Mouse (Mus musculus): ENCODE measurements around the gene Dtd1.

The Dtd1 gene

DNA sequence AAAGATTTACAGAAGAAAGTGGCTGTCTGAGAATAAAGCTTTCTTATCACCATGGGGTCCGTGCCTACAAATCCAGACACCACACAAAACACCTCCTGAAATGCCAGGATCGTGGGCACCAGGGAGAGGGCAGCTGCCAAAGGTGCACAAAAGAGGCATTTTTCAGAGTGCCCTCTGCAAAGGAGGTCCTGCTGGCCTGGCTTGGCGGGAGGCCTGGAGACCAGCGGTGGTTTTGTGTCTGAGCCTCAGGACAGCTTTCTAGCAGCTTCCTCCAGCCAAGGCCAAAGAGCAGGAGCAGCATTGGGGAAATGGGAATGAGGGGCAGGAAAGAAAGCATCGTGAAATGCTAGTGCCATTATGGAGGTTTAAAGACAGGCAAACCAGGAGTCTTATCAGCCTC, 118.6 kb downstream of the Dtd1 start:
- DNase-seq = peak; percentile 17

DNA sequence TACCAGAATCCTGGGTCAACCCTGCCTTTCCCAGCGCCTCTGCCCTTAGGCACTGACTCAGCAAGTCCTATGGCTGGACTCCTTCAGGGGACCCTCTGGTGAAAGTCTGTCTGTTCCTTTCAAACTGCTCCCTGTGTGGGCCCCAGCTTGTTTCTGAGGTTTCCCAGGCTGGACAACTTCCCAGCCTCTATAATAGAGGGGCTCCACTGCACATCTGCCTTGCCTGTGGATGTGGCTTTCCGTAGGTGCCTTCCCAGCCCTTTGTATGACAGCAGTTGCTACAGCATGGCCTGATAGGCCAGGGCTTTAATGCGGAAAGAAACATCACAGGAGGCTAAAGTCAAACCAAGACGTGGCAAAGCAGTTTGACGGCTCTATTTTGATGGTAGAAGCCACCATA, 119.6 kb downstream of the Dtd1 start:
- no peak for DNase-seq

DNA sequence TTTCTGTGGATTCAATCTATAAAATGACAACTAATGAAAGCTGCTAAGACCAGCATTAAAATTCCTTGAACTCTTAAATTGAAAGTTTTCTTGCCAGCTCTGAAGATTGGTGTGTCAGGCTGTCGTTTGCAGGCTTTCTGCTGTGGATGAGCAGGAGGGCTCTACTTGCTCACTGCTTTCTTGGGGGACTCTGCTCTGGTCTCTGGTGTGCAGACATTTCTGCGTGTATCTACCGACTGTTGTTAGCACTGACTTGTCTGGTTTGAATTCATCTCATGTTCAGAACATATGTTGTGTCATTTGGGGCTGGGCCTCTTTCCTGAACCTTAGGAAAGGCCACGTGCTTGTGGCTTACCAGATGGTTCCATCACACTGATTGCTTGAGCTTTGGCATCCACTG, 120.0 kb downstream of the Dtd1 start:
- DNase-seq = no peak

DNA sequence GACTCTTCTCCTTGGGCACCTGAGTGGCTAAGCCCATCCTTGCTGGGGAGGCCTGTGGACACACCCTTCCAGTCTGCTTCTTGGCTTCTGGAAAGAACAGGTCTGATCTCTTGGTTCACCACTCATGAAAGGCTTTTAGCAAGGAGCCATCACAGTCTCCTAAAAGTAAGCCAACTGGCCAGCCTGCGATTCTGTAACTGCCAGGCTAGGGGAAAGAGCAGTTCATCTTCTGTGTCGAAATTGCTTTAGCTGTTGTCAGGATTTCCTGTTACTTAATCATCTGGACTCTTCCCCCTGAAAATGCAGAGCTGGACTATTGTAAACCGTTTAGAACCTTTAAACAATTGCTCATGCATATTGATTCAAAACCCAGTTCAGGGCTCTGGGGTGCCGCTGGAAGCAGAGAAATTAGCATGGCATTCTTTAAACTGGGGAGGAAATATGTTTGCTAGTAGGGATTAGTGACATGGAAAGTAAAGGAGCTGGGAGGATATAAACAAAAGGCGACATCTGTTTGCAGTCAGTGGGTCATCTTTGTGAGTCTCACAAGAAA, 120.8 kb downstream of the Dtd1 start:
- DNase-seq = no peak

DNA sequence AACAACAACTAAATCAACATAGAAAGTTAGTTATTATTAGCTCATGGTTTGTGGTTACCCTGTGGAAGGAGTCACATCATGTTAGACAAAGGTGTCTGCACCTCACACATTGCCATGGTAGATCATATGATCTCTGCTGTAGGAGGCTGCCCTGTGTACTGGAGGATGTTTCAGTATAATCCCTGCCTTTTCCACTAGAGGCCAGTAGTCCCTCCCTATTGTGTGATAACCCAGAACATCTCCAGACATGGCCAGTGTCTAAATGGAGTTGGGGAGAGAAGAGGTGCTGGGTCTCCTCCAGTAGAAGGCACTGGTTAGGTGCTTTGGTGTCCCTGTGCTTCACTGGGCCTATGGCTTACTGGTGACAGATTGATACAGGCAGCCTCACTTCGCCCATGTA, 125.0 kb downstream of the Dtd1 start:
- no peak for DNase-seq

DNA sequence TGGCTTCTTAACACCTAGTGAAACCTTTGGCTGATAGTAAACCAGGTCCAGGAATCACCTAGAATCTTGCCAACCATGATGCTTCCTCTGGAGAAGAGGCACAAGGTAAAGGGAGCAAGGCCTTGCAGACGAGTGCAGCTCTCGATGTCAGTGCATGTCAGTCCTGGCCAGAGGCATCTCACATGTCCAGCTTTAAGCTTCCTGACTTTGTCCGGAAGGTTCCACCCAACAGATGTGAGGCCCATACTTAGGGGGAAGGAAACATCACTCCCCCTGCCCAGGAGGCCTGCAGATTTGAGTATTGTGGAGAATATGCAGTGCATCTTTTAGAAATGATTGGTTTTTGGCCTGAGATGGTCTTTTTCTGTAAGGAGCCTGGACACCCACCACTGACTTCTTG, 127.4 kb downstream of the Dtd1 start:
- no peak for DNase-seq

DNA sequence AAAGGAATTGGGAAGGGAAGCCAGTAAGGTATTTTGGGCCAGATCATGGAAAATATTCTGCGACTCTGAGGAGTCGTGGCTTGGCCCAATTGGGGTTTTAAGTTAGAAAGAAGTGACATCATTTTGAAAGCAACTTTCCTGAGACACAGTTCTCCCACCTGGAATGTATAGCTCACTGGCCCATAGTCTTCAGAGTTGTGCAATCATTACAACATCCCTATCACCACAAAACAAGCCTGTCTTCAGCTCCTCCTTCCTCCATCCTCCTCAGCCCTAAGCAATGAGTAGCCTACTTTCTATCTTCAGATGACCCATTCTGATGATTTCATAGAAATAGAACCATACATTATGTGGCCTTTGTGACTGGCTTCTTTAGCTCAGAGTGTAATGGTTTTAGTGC, 130.1 kb downstream of the Dtd1 start:
- DNase-seq = no peak

DNA sequence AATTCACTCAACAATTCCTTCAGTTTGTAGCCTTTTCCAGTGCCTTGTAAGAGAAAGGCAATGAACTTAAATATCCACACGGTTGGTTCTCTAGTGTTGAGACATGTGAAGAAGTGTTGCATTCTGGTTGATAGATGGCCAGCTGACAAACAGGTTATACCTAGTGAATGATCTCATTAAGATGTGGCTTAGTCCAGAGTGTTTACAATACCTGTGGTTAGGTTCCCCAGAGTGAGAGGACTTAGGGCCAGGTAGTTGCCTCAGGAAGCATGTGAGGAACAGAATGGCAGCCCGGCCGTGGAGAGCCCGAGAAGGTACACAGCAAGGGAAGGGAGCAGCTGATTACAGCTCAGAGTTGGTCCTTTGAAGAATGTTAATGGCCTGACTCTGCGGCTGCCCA, 138.5 kb downstream of the Dtd1 start:
- DNase-seq = no peak

DNA sequence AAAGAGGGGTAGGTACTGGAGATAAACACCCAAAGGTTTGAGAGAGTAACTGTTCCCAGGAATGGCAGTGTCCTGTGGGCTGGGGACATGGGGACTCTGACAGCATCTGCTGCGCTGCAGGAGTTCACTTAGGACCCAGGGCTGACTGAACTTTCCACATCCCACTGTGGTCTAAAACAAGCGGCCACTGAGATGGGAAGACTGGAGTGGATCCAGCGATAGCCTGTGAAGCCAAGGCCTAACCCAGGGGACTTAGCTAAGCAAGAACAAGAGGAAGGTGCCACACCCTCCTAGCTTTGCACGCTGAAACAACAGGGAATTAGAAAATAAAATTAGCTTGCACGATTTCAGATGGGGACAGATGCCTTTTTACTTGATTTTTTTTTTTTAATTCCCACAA, 138.9 kb downstream of the Dtd1 start:
- DNase-seq = no peak

DNA sequence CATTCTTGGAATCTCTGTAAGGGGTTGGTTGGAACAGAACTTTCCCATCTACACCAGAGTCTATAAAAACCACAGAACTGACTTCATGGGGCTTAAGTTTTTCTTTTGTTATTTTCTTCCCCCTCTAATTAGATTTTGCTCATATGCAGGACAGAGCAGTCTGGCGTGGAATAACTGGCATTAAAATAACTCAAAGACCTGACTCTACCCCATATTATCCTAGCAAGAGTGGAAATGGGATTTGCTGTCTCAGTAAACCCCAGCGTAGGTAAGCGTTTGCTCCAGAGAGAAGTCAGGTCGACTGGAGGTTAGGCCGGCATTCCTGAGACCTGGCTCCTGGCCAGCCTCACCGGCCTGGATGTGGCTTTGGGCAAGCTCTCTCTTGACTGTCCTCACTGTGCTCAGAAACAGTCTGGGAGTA, 140.9 kb downstream of the Dtd1 start:
- DNase-seq = no peak

DNA sequence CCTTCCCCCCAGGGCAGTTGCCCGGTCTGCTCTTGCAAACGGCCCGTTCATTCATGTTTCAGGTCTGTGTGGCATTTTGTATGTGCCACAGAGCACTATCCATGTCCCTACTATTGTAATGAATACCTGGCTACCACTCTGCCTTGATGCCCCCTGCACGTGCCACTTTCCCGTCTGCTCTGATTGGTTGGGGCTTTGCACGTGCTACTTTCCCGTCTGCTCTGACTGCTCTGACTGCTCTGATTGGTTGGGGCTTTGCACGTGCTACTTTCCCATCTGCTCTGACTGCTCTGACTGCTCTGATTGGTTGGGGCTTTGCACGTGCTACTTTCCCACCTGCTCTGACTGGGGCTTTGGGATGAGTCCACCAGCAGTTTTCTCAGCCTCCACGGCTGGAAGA, 142.3 kb downstream of the Dtd1 start:
- no peak for DNase-seq

DNA sequence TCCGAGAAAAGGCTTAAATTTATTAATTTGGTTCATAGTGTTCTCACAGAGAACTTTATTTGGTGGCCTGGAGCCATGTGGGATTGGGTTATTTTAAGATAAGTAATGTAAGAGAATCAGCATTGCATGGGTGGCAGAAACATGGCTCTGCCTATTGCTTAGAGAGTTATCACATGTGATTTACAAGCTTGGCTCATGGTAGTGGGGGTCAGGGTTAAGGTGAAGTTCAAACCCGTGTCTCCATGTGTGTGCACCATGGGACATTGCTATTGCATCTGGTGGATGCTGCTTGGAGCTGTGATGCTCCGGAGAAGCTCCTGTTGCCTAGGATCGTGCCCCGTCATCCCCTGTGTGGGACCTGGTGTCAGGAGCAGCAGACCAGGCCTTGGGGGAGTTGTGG, 143.6 kb downstream of the Dtd1 start:
- no peak for DNase-seq

DNA sequence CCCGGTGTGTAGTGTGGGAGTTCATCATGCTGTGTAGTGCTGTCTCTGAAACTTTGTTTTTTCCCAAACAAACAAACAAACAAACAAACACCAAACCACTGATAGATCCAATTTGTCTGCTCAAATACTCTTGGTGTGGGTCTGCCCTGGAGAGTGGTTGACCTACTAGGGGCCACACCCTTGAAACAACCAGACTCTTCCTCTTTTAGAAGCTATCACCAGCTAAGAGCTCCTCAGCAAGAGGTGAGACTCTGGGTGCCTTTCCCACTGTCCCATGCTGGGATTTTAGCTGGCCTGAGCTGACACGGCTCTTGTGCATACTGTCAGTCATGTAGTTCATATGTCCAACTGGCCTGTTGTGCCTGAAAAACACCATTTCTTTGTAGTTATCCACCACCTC, 145.6 kb downstream of the Dtd1 start:
- DNase-seq = no peak

DNA sequence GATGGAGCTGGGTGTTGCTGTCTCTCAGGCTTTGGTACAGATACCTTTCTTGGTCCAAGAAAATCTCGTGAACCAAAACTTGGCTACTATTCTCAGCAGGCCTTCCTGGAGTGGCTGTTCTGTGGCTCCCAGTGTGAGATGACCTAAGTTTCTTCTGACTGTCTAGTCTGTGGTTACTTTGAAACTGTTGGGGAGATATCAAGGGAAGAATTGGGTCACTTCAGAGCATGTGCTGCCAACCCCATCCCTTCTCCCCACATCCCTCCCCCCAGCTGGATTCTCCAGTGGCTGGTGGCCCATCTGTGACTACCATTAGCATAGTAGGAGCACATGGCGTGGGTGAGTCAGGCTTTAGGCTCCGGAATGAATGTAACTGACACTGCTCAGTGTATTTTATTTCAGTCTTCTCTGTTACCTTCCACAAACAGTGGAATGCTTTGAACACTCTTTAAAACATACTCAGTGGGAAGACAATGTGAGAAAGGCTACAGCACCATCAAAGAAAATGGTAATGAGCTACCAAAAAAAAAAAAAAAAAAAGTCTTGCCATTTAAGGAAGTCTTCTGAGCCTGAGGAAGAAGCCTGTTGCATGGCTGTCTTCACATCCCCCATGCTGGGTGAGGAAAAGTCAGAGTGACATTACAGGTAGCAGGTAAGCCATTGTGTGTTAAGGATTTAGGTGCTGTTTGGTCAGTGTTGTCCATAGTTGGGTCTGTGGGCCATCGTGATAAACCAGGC, 146.5 kb downstream of the Dtd1 start:
- no peak for DNase-seq

DNA sequence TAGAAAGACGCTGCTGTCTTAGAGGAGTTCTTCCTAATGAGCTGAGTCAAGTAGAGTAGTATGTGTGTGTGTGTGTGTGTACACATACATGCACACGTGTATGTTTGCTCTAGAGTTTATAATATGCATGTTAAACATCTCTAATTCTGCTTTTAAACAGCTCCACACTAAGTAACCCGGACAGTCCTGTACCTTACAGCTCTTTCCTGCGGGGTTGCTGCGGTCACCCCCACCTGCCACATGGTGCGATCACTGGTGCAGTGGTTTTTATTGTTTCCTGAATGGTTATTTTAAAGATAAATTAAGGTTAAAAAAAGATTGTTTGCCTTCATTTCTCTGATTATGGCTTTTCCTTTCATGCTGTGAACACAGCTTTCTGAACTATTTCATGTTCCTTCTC, 153.9 kb downstream of the Dtd1 start:
- DNase-seq = no peak

DNA sequence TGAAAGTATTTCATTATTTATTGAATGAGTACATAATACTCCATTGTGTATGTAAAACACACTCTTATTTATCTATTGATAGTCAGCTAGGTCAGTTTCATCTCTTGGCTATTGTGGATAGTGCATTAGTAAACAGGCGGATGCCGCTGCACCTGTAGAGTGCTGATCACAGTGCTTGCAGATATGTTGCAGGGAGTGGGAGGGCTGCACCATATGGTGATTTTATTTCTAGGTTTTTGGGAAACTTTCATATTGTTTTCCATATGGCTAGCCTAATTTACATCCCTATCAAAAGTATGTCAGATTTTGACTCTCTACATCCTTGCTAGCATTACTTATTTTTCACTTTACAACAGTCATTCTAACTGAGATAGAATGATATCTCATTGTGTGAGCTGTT, 155.3 kb downstream of the Dtd1 start:
- DNase-seq = no peak

DNA sequence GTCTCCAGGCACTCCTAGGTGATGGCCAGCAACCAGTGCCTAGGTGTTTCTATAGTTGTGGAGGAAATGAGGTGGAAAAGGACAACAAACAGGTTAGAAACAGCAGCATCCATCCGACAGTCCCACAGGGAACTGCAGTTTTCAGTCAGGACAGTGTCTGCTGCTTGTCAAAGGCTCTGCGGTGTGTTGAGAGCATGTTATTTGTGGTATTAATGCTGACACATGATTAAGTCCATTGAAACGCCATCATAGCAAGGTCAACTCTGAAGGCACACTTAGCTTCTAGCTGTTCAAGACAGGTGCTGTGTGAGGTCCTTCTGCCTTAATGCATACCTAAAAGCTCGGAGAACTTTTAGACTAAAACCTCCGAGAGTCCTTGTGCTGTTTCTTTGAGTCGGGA, 161.0 kb downstream of the Dtd1 start:
- DNase-seq = no peak

DNA sequence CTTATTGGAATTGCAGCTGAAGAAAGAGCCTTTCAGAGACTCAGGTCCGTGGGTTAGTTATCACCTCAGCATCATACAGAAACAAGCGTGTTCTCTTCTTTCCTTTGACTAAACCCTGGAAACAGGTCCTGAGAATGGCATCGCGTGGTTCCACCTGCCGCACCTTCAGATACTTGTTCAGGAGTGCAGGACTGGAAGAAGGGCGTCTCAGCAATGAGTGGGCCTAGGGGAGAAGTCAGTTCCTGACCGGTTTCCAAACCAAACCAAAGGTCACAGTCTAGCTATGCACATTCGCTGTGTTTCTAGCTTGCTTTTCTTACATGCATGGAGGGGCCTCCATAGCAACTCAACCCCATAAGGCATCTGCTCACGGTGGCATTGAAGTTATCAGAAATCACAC, 164.0 kb downstream of the Dtd1 start:
- DNase-seq = no peak

DNA sequence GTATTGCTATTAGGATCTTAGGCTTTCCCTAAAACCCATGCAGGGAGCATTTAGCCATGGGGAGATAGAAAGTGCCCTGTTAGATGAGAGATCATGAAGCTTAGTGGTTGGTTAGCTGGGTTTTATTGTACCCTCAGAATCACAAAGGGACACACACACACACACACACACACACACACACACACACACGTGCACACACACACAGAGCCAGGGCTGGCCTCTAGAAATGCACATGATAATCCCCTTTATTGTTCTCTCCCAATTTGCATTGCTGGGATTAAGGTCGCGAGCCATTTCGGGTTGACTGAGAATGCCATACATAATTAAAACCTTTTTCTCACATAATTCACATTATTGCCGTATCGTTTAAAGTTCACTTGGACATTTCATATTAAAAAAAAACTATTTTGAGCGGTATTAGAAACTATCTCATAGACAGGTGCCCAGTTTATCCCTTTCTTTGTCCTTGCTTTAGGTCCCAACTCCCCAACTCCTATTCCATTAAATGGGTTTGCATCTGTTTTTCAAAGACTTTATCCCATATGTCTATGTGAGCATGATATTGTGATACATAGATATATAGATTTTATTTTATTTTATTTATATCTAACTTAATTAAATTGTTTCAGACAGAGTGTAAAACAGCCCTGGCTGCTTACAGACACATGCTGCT, 164.6 kb downstream of the Dtd1 start:
- DNase-seq = no peak

DNA sequence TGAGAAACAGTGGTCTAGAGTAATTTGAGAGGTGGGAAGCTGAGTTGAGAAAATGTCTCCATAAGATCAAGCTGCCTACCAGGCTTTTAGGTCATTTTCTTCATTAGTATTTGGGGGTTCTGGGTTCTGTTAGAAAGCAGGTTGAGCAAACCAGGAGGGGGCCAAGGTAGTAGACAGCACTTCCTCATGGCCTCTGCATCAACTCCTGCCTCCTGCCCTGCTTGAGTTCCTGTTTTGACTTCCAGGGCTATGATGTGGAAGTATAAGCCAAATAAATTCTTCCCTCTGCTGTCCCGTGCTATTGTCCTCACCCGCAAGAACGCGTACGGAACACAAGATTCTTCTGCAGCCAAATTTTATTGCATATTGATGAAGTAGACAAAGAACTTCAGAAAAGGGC, 165.5 kb downstream of the Dtd1 start:
- DNase-seq = no peak

DNA sequence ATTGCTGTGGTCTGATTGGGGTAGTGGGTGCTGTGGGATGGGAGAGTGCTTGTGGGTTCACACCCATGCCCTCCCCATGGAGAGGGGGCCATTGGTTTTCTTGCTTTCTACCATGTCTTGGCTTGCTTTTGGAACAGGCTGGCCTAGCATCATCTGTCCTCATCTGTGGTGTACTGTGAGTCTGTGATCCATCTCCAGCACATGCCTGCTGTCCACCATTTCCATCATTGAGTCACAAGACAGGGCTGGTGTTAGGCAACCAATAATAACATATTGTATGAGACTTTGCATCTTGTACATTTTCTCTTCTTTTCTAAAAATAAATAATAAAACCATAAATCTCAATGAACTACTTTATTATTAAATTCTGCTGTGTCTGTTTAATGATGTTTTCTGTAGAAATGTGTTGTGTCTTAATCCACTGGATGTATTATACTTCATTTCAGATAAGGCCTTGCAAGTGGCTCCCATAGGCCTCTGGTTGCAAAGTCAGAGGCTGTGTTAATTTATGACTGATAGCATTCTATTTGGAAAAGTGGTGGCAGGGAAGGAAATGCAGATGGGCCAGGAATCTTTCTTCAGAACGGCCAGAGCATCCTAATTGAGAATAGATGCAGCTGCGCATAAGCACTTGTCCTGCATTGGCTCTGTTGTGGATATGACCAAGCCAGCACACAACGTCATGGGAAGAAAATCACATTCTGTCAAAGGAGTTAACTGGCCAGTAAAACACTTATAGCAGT, 168.8 kb downstream of the Dtd1 start:
- DNase-seq = no peak

DNA sequence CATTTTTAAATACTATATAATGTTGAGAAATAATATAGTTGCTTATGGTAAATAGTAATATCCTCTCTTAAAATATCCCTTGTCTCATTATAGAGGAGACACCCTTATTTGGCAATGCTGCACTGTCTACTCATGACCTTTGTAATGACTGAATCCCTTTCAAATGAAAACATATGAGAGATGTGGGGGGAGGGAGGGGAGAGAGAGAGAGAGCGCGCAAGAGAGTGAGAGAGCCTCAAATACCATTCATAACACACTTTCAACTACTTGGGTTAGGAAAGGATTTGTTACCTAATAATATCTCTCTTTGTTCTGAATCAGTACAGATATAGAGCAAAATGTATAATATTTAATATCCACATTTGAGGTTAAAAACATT, 169.4 kb downstream of the Dtd1 start:
- no peak for DNase-seq

DNA sequence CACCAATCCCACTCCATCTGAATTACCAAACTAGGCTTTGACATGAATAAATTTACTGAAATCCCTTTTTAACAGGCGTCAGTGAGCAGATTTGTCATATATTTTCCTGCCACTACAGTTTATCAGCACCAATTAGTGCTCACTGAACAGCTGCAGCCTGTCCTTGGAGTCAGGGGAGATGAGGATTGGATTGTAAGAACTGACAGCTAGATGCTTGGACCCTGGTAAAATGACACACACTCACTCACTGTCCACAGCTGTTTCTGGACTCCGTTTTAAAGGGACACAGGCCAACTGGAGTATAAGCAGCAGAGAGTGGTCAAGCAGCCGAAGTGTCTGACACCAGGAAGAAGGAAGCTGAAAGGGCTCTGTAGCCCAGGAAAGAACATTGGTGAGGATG, 169.9 kb downstream of the Dtd1 start:
- DNase-seq = no peak

DNA sequence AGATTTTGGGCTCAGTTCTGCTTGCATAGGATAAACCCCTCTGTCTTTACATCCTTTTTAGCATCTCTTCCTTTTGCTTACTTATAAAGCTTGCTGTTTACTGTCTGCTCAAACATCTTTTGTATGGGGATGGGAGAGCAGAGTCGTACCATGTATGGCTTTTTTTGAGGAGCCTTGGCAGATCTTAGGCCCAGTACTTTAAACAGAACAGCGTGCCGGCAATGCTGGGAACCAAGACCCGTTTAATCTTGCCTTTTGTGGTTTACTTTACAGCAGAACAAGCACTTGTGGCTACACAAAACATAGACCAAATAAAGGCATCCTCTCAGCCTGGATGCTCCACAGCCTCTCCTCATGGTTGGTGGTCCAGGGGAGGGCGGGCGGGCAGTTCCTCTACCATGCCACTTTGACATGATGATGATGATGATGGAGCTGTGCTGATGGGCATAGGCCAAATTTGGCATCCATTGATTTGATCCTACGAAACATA, 170.8 kb downstream of the Dtd1 start:
- DNase-seq = no peak

Data from cerebellum, adult 11-12 months (tissue).